Mouse (Mus musculus) spleen, postnatal 0 days (tissue): Measurements from ENCODE around the gene Exoc4. TPM values are rescaled to one million over a fixed set of nuclear protein-coding genes. Genes with fewer than 3 reads are reported as not detected.

Source experiments
- polyA plus RNA-seq: library from polyadenylated mRNA; unstranded; fragments of >200 nt; fragmentation: Nextera tagmentation; extraction: Ambion mirVana; gene quantifications from 2 replicates; pipeline ENCODE4 v1.2.1, GENCODE M21; 2015

Gene Exoc4
- polyA plus RNA-seq, result 11.4 and 15.0 TPM in 2 replicates

DNA sequence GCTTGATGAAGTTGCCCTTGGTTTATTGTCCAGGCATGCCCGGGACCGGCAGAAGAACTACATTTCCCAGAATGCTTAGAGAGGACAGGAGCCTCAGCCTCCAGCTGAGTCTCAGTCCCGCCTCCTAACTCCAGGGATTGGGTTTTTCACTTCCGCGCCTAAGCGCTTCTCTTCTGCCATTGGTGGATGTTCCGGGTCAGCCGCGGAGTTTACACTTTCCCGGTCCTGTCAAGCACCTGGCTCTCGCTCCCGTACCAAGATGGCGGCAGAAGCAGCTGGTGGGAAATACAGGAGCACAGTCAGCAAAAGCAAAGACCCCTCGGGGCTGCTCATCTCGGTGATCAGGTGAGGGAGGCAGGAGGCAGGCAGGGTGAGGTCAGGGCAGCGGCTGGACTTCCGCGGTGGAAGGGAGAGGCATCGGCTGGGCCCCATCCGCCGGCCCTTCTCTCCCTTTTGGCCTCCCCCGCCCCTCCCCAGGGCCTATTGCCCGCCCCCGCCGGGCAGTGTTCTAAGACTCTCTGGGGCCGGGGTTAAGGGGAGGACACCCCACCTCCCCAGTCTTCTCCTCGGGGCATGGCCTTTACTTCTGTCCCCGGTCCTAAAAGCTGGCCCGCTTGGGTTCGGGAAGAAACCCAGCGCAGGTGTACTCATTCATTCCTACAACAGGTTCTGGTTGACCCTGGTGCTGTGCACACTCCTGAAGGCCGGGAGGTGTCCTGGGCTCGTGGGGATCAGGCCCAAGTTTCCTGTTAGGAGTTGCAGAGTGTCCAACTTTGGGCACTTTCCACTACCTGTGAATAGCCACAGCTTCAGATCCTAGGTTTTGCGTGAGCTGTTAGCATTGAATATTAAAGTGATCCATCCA lies at the start of gene Exoc4:
Exoc4 (plus strand) TSS at position 192 of the 865 bp plus-strand sequence.

Other genes with a start within 250 kb of the Exoc4 start
- 65.3 and 67.2 TPM in 2 replicates for gene Chchd3, start 188.8 kb upstream of the Exoc4 start, polyA plus RNA-seq